Mouse (Mus musculus): ENCODE measurements around the gene Tead1. TPM values are rescaled to one million over a fixed set of nuclear protein-coding genes. Genes with fewer than 3 reads are reported as not detected.
A peak's percentile ranks its signal among the peaks of the same experiment; 100 is the strongest.

The Tead1 gene
- polyA plus RNA-seq, 1 experiment from 2014 or later, result 13.9 TPM

- WGBS, result 81% methylated on average over 3 of the region's 3 CpGs
- ATAC-seq (ENCODE audit: low FRiP score, low TSS enrichment) (no peak), DNase-seq (ENCODE audit: low spot score) (no peak)
- H3K4me2 ChIP-seq (replicated peaks; ENCODE audit: low read depth), result no peak overlapping the region
- no peaks in the 10 kb centered on the region for H3K4me1 ChIP-seq (replicated peaks; ENCODE audit: control insufficient read depth, insufficient read depth)
- H3K27ac ChIP-seq (replicated peaks), result no peak overlapping the region
- no peaks in the 10 kb centered on the region for H3K27me3 ChIP-seq (ENCODE audit: control insufficient read depth, insufficient read depth, low read length)
- no peaks in the 10 kb centered on the region for H3K36me3 ChIP-seq (ENCODE audit: control insufficient read depth, insufficient read depth, low read length)
- TF ChIP-seq CTCF (IDR thresholded peaks at IDR 0.05; ENCODE audit: low read depth) (no peak), EP300 (optimal IDR thresholded peaks at IDR 0.05) (no peak)
- H3K9me3 ChIP-seq (ENCODE audit: control insufficient read depth, low read length), result no peaks in the 10 kb centered on the region
- no peak overlapping the region for H3K4me3 ChIP-seq (ENCODE audit: low read depth, low read length)
- no peak overlapping the region for H3K9ac ChIP-seq (ENCODE audit: low read length)
Observed at GRCm38 (mm10) chr7:112912969-112913368, 233.9 kb downstream of the Tead1 start.

- H3K4me2 ChIP-seq (replicated peaks; ENCODE audit: low read depth), result no peak overlapping the region
- no peak overlapping the region for H3K4me3 ChIP-seq (ENCODE audit: low read depth, low read length)
- ATAC-seq (ENCODE audit: low FRiP score, low TSS enrichment), result no peak
- no peak overlapping the region for H3K9ac ChIP-seq (ENCODE audit: low read length)
- no peaks in the 10 kb centered on the region for H3K9me3 ChIP-seq (ENCODE audit: control insufficient read depth, low read length)
- TF ChIP-seq CTCF (IDR thresholded peaks at IDR 0.05; ENCODE audit: low read depth), result no peak
- no peak for TF ChIP-seq EP300 (optimal IDR thresholded peaks at IDR 0.05)
- H3K27ac ChIP-seq (replicated peaks), result no peak overlapping the region
- DNase-seq (ENCODE audit: low spot score), result no peak
- no peaks in the 10 kb centered on the region for H3K27me3 ChIP-seq (ENCODE audit: control insufficient read depth, insufficient read depth, low read length)
- H3K4me1 ChIP-seq (replicated peaks; ENCODE audit: control insufficient read depth, insufficient read depth), result no peaks in the 10 kb centered on the region
- WGBS, result 87% methylated on average over 4 of the region's 4 CpGs
- no peaks in the 10 kb centered on the region for H3K36me3 ChIP-seq (ENCODE audit: control insufficient read depth, insufficient read depth, low read length)
Observed at GRCm38 (mm10) chr7:112915571-112915970, 236.5 kb downstream of the Tead1 start.

- 51% methylated on average over 10 of the region's 10 CpGs for WGBS
- DNase-seq (ENCODE audit: low spot score), result no peak
Observed at GRCm38 (mm10) chr7:112917613-112918278, 238.6 kb downstream of the Tead1 start.

GRCm38 (mm10) chr7:112918279-112918991 is 239.3 kb downstream of the Tead1 start:
- Histone ChIP-seq H3K9ac (ENCODE audit: low read length) (no peak overlapping the region), H3K9me3 (ENCODE audit: control insufficient read depth, low read length) (no peaks in the 10 kb centered on the region)
- ATAC-seq (ENCODE audit: low FRiP score, low TSS enrichment), result peak; percentile 44; the same call in 1 of the 2 replicates

More at GRCm38 (mm10) chr7:112917613-112918278, 238.6 kb downstream of the Tead1 start:
- no peaks in the 10 kb centered on the region for H3K9me3 ChIP-seq (ENCODE audit: control insufficient read depth, low read length)
- no peak overlapping the region for H3K4me3 ChIP-seq (ENCODE audit: low read depth, low read length)
- H3K27ac ChIP-seq (replicated peaks), result no peak overlapping the region
- H3K4me1 ChIP-seq (replicated peaks; ENCODE audit: control insufficient read depth, insufficient read depth), result peaks cover 2% of the 10 kb centered on the region; the same call in 1 of the 2 replicates
- H3K27me3 ChIP-seq (ENCODE audit: control insufficient read depth, insufficient read depth, low read length), result no peaks in the 10 kb centered on the region
- no peaks in the 10 kb centered on the region for H3K36me3 ChIP-seq (ENCODE audit: control insufficient read depth, insufficient read depth, low read length)
- no peak overlapping the region for H3K4me2 ChIP-seq (replicated peaks; ENCODE audit: low read depth)
- no peak overlapping the region for H3K9ac ChIP-seq (ENCODE audit: low read length)
- ATAC-seq (ENCODE audit: low FRiP score, low TSS enrichment), result 0 out of 2 replicates have a peak, but pooled peaks have one; percentile 33
- TF ChIP-seq CTCF (IDR thresholded peaks at IDR 0.05; ENCODE audit: low read depth) (no peak), EP300 (optimal IDR thresholded peaks at IDR 0.05) (no peak)

GRCm38 (mm10) chr7:112919845-112920244 is 240.7 kb downstream of the Tead1 start:
- ATAC-seq (ENCODE audit: low FRiP score, low TSS enrichment) (no peak), DNase-seq (ENCODE audit: low spot score) (peak; percentile 64)
- Histone ChIP-seq H3K4me2 (replicated peaks; ENCODE audit: low read depth) (no peak overlapping the region), H3K27ac (replicated peaks) (no peak overlapping the region), H3K4me1 (replicated peaks; ENCODE audit: control insufficient read depth, insufficient read depth) (peaks cover 3% of the 10 kb centered on the region; the same call in 1 of the 2 replicates), H3K36me3 (ENCODE audit: control insufficient read depth, insufficient read depth, low read length) (no peaks in the 10 kb centered on the region), H3K27me3 (ENCODE audit: control insufficient read depth, insufficient read depth, low read length) (no peaks in the 10 kb centered on the region), H3K9me3 (ENCODE audit: control insufficient read depth, low read length) (no peaks in the 10 kb centered on the region), H3K4me3 (ENCODE audit: low read depth, low read length) (no peak overlapping the region), H3K9ac (ENCODE audit: low read length) (no peak overlapping the region)
- WGBS, result 2% methylated on average over 4 of the region's 4 CpGs
- TF ChIP-seq EP300 (optimal IDR thresholded peaks at IDR 0.05) (no peak), CTCF (IDR thresholded peaks at IDR 0.05; ENCODE audit: low read depth) (peak; percentile 90)

More at GRCm38 (mm10) chr7:112918279-112918991, 239.3 kb downstream of the Tead1 start:
- TF ChIP-seq EP300 (optimal IDR thresholded peaks at IDR 0.05) (no peak), CTCF (IDR thresholded peaks at IDR 0.05; ENCODE audit: low read depth) (no peak)
- DNase-seq (ENCODE audit: low spot score), result no peak
- H3K4me3 ChIP-seq (ENCODE audit: low read depth, low read length), result no peak overlapping the region
- H3K27me3 ChIP-seq (ENCODE audit: control insufficient read depth, insufficient read depth, low read length), result no peaks in the 10 kb centered on the region
- no peak overlapping the region for H3K4me2 ChIP-seq (replicated peaks; ENCODE audit: low read depth)
- WGBS, result 56% methylated on average over 22 of the region's 22 CpGs
- H3K4me1 ChIP-seq (replicated peaks; ENCODE audit: control insufficient read depth, insufficient read depth), result peaks cover 3% of the 10 kb centered on the region; the same call in 1 of the 2 replicates
- H3K36me3 ChIP-seq (ENCODE audit: control insufficient read depth, insufficient read depth, low read length), result no peaks in the 10 kb centered on the region
- H3K27ac ChIP-seq (replicated peaks), result no peak overlapping the region

GRCm38 (mm10) chr7:112922801-112923200 is 243.7 kb downstream of the Tead1 start:
- Histone ChIP-seq H3K4me2 (replicated peaks; ENCODE audit: low read depth) (no peak overlapping the region), H3K9ac (ENCODE audit: low read length) (no peak overlapping the region), H3K4me1 (replicated peaks; ENCODE audit: control insufficient read depth, insufficient read depth) (peaks cover 3% of the 10 kb centered on the region; the same call in 1 of the 2 replicates), H3K9me3 (ENCODE audit: control insufficient read depth, low read length) (no peaks in the 10 kb centered on the region), H3K4me3 (ENCODE audit: low read depth, low read length) (no peak overlapping the region), H3K27me3 (ENCODE audit: control insufficient read depth, insufficient read depth, low read length) (no peaks in the 10 kb centered on the region), H3K27ac (replicated peaks) (no peak overlapping the region), H3K36me3 (ENCODE audit: control insufficient read depth, insufficient read depth, low read length) (no peaks in the 10 kb centered on the region)
- TF ChIP-seq EP300 (optimal IDR thresholded peaks at IDR 0.05), result no peak
- no peak for TF ChIP-seq CTCF (IDR thresholded peaks at IDR 0.05; ENCODE audit: low read depth)
- DNase-seq (ENCODE audit: low spot score) (no peak), ATAC-seq (ENCODE audit: low FRiP score, low TSS enrichment) (no peak)
- 32% methylated on average over 4 of the region's 4 CpGs for WGBS
